Mouse (Mus musculus): ENCODE measurements at regions not wholly inside any gene's neighbourhood (a gene's known extent, or its start where the extent isn't known, plus 50 kb on each side); places are given as distances from the start of the nearest gene placed in this dataset.

- TF ChIP-seq POLR2A (IDR thresholded peaks at IDR 0.05; ENCODE audit: control insufficient read depth, low read depth, low read length) = no peak
- no peak for TF ChIP-seq CTCF (IDR thresholded peaks at IDR 0.05; ENCODE audit: control insufficient read depth, insufficient read depth, insufficient replicate concordance, low read depth, low read length)
- Histone ChIP-seq H3K27me3 (ENCODE audit: control insufficient read depth, insufficient read depth, low read length) (no peaks in the 10 kb centered on the region), H3K27ac (ENCODE audit: control insufficient read depth, insufficient read depth, low read depth, low read length) (no peak overlapping the region), H3K4me1 (ENCODE audit: control insufficient read depth, insufficient read depth, low read length) (no peaks in the 10 kb centered on the region; the same call in 1 of the 2 replicates), H3K36me3 (ENCODE audit: control insufficient read depth, insufficient read depth, low read length) (no peaks in the 10 kb centered on the region), H3K4me3 (ENCODE audit: control insufficient read depth, low read depth, low read length) (no peak overlapping the region)
Observed at GRCm38 (mm10) chr4:131363030-131363429, 418.8 kb downstream of the Matn1 start.

DNA sequence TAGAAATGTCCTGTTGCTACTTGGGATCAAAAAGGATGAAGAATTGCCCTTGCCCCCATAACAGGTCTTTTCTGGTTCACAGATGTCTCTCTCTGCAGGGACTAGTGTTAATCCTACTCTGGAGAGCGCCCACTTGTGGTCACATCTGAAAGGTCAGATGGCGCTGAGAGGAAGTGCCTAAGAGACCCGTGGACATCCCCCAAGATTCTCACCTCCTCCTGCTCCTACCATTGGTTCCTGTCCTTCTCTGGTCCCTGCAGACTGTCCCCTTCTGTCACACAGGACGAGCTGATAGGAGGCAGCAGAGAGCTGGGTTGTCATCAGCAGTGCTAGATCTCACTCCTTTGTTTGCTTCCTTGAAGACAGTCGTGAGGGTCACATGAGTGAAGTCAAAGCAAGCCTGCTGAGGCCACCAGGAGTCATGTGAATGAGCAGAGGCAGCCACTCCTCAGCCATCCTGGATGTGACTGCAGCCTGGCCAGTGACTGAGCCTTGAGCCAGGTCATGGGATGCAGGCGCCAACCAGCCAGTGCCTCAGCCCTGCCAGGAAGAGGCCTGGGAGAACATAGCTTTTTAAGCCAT, 420.6 kb downstream of the Matn1 start:
- Histone ChIP-seq H3K27me3 (ENCODE audit: control insufficient read depth, insufficient read depth, low read length) (no peaks in the 10 kb centered on the region), H3K36me3 (ENCODE audit: control insufficient read depth, insufficient read depth, low read length) (no peaks in the 10 kb centered on the region), H3K4me3 (ENCODE audit: control insufficient read depth, low read depth, low read length) (no peak overlapping the region), H3K27ac (ENCODE audit: control insufficient read depth, insufficient read depth, low read depth, low read length) (no peak overlapping the region), H3K4me1 (ENCODE audit: control insufficient read depth, insufficient read depth, low read length) (no peaks in the 10 kb centered on the region; the same call in 1 of the 2 replicates)
- TF ChIP-seq CTCF (IDR thresholded peaks at IDR 0.05; ENCODE audit: control insufficient read depth, insufficient read depth, insufficient replicate concordance, low read depth, low read length) (peak; percentile 6; the same call in 1 of the 2 replicates), POLR2A (IDR thresholded peaks at IDR 0.05; ENCODE audit: control insufficient read depth, low read depth, low read length) (no peak)

- H3K4me3 ChIP-seq (ENCODE audit: control insufficient read depth, low read depth, low read length) = no peak overlapping the region
- no peaks in the 10 kb centered on the region; the same call in 1 of the 2 replicates for H3K4me1 ChIP-seq (ENCODE audit: control insufficient read depth, insufficient read depth, low read length)
- H3K27me3 ChIP-seq (ENCODE audit: control insufficient read depth, insufficient read depth, low read length) = no peaks in the 10 kb centered on the region
- peak; percentile 33; the same call in 1 of the 2 replicates for TF ChIP-seq CTCF (IDR thresholded peaks at IDR 0.05; ENCODE audit: control insufficient read depth, insufficient read depth, insufficient replicate concordance, low read depth, low read length)
- TF ChIP-seq POLR2A (IDR thresholded peaks at IDR 0.05; ENCODE audit: control insufficient read depth, low read depth, low read length) = no peak
- H3K36me3 ChIP-seq (ENCODE audit: control insufficient read depth, insufficient read depth, low read length) = no peaks in the 10 kb centered on the region
- no peak overlapping the region for H3K27ac ChIP-seq (ENCODE audit: control insufficient read depth, insufficient read depth, low read depth, low read length)
Observed at GRCm38 (mm10) chr4:131366006-131366405, 421.8 kb downstream of the Matn1 start.

DNA sequence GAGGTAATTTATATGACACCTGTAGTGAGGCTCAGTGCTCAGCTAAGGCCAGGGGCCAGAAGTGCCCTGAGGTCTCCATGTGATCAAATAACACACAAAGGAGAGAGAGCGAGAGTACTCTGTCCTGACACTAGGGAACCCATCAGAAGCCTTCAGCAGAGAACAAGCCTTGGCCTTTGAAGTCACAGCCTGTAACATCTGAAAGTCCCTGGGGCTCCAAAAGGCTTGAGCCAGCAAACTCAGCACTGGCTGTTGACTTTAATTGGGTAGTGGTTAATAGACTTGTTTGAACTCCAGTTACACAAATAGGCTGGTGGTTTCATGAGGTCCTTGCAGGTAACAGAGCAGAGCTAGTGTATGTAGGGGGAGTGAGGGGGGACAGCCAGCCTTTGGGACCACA, 422.5 kb downstream of the Matn1 start:
- H3K4me1 ChIP-seq (ENCODE audit: control insufficient read depth, insufficient read depth, low read length) = no peaks in the 10 kb centered on the region; the same call in 1 of the 2 replicates
- no peak overlapping the region for H3K4me3 ChIP-seq (ENCODE audit: control insufficient read depth, low read depth, low read length)
- H3K27ac ChIP-seq (ENCODE audit: control insufficient read depth, insufficient read depth, low read depth, low read length) = no peak overlapping the region
- no peaks in the 10 kb centered on the region for H3K36me3 ChIP-seq (ENCODE audit: control insufficient read depth, insufficient read depth, low read length)
- TF ChIP-seq POLR2A (IDR thresholded peaks at IDR 0.05; ENCODE audit: control insufficient read depth, low read depth, low read length) (no peak), CTCF (IDR thresholded peaks at IDR 0.05; ENCODE audit: control insufficient read depth, insufficient read depth, insufficient replicate concordance, low read depth, low read length) (no peak)
- no peaks in the 10 kb centered on the region for H3K27me3 ChIP-seq (ENCODE audit: control insufficient read depth, insufficient read depth, low read length)

DNA sequence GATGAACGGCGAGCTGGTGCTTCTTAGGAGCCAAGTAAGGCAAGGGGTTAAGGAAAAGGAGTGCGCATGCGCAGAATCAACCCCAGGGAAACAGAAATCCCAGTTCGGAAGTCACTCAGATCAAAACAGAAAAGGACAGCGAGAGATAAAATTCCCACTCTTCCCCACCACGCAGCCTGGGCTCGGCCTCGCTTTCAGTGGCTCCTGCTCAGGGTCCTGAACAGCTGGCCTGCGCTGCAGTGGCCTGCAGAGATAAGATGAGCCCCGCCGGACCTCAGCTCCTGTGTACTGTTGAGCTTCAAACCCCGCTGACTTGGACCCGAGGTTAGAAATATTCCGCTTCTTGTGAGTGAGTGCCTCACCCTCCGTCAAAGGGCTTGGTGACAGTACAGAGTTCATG, 428.3 kb downstream of the Matn1 start:
- Histone ChIP-seq H3K36me3 (ENCODE audit: control insufficient read depth, insufficient read depth, low read length) (no peaks in the 10 kb centered on the region), H3K4me1 (ENCODE audit: control insufficient read depth, insufficient read depth, low read length) (peaks cover 4% of the 10 kb centered on the region), H3K27me3 (ENCODE audit: control insufficient read depth, insufficient read depth, low read length) (no peaks in the 10 kb centered on the region), H3K4me3 (ENCODE audit: control insufficient read depth, low read depth, low read length) (peak overlapping the region; percentile 67), H3K27ac (ENCODE audit: control insufficient read depth, insufficient read depth, low read depth, low read length) (no peak overlapping the region)
- TF ChIP-seq POLR2A (IDR thresholded peaks at IDR 0.05; ENCODE audit: control insufficient read depth, low read depth, low read length) (no peak), CTCF (IDR thresholded peaks at IDR 0.05; ENCODE audit: control insufficient read depth, insufficient read depth, insufficient replicate concordance, low read depth, low read length) (no peak)

GRCm38 (mm10) chr4:131373172-131373571, 429.0 kb downstream of the Matn1 start:
- TF ChIP-seq CTCF (IDR thresholded peaks at IDR 0.05; ENCODE audit: control insufficient read depth, insufficient read depth, insufficient replicate concordance, low read depth, low read length) = no peak
- TF ChIP-seq POLR2A (IDR thresholded peaks at IDR 0.05; ENCODE audit: control insufficient read depth, low read depth, low read length) = no peak
- no peaks in the 10 kb centered on the region for H3K27me3 ChIP-seq (ENCODE audit: control insufficient read depth, insufficient read depth, low read length)
- H3K36me3 ChIP-seq (ENCODE audit: control insufficient read depth, insufficient read depth, low read length) = no peaks in the 10 kb centered on the region
- H3K4me3 ChIP-seq (ENCODE audit: control insufficient read depth, low read depth, low read length) = no peak overlapping the region
- H3K27ac ChIP-seq (ENCODE audit: control insufficient read depth, insufficient read depth, low read depth, low read length) = no peak overlapping the region
- peaks cover 4% of the 10 kb centered on the region for H3K4me1 ChIP-seq (ENCODE audit: control insufficient read depth, insufficient read depth, low read length)

GRCm38 (mm10) chr4:131374527-131375290, 430.5 kb downstream of the Matn1 start:
- H3K4me1 ChIP-seq (ENCODE audit: control insufficient read depth, insufficient read depth, low read length) = peaks cover 4% of the 10 kb centered on the region
- H3K27ac ChIP-seq (ENCODE audit: control insufficient read depth, insufficient read depth, low read depth, low read length) = no peak overlapping the region
- H3K36me3 ChIP-seq (ENCODE audit: control insufficient read depth, insufficient read depth, low read length) = no peaks in the 10 kb centered on the region
- H3K4me3 ChIP-seq (ENCODE audit: control insufficient read depth, low read depth, low read length) = no peak overlapping the region
- no peaks in the 10 kb centered on the region for H3K27me3 ChIP-seq (ENCODE audit: control insufficient read depth, insufficient read depth, low read length)
- TF ChIP-seq POLR2A (IDR thresholded peaks at IDR 0.05; ENCODE audit: control insufficient read depth, low read depth, low read length) (no peak), CTCF (IDR thresholded peaks at IDR 0.05; ENCODE audit: control insufficient read depth, insufficient read depth, insufficient replicate concordance, low read depth, low read length) (no peak)

Data from testis, adult 2 months (tissue).